Mouse (Mus musculus): Measurements from ENCODE around the gene Idh2. TPM values are rescaled to one million over a fixed set of nuclear protein-coding genes. Genes with fewer than 3 reads are reported as not detected.
A peak's percentile ranks its signal among the peaks of the same experiment; 100 is the strongest.

Idh2 gene
- total and polyA plus RNA-seq, 3 experiments: 96.2 to 200 (median 150) TPM

GRCm38 (mm10) chr7:80123115-80123514, 7.9 kb upstream of the Idh2 start:
- no peak for DNase-seq

GRCm38 (mm10) chr7:80121083-80121482, 5.9 kb upstream of the Idh2 start:
- DNase-seq: no peak

GRCm38 (mm10) chr7:80119198-80119597, 4.0 kb upstream of the Idh2 start:
- DNase-seq: peak; percentile 51

- DNase-seq: peak; percentile 80
Measured at GRCm38 (mm10) chr7:80116158-80116557, 966 bp upstream of the Idh2 start.

GRCm38 (mm10) chr7:80114451-80115223, 555 bp downstream of the Idh2 start:
- peak; percentile 68 for DNase-seq

GRCm38 (mm10) chr7:80113989-80114388, 1.2 kb downstream of the Idh2 start:
- peak; percentile 38 for DNase-seq

- peak; percentile 37 for DNase-seq
Measured at GRCm38 (mm10) chr7:80111066-80112045, 3.8 kb downstream of the Idh2 start.

- no peak for DNase-seq
Measured at GRCm38 (mm10) chr7:80106441-80106840, 8.8 kb downstream of the Idh2 start.

- DNase-seq: no peak
Measured at GRCm38 (mm10) chr7:80105637-80106390, 9.4 kb downstream of the Idh2 start.

- no peak for DNase-seq
Measured at GRCm38 (mm10) chr7:80103335-80103734, 11.9 kb downstream of the Idh2 start.

GRCm38 (mm10) chr7:80098389-80098976, 16.7 kb downstream of the Idh2 start:
- DNase-seq: no peak

- no peak for DNase-seq
Measured at GRCm38 (mm10) chr7:80095598-80096309, 19.4 kb downstream of the Idh2 start.

- no peak for DNase-seq
Measured at GRCm38 (mm10) chr7:80094481-80094880, 20.7 kb downstream of the Idh2 start.

GRCm38 (mm10) chr7:80092351-80093046, 22.7 kb downstream of the Idh2 start:
- peak; percentile 85 for DNase-seq

GRCm38 (mm10) chr7:80091866-80092210, 23.4 kb downstream of the Idh2 start:
- DNase-seq: no peak

GRCm38 (mm10) chr7:80091004-80091865, 24.0 kb downstream of the Idh2 start:
- DNase-seq: no peak

- DNase-seq: no peak
Measured at GRCm38 (mm10) chr7:80090191-80091003, 24.8 kb downstream of the Idh2 start.

GRCm38 (mm10) chr7:80088191-80088590, 27.0 kb downstream of the Idh2 start:
- DNase-seq: no peak
